Mouse (Mus musculus): ENCODE measurements around the gene Trex1.

GRCm38 (mm10) chr9:109105011-109105410, 45.5 kb upstream of the Trex1 start:
- TF ChIP-seq EP300 (IDR thresholded peaks at IDR 0.05; ENCODE audit: low read depth): no peak
- no peak for TF ChIP-seq CTCF (IDR thresholded peaks at IDR 0.05; ENCODE audit: low read depth)

All from liver, postnatal 0 days (tissue).